Mouse (Mus musculus): ENCODE results near the gene Snrpa1. TPM values are rescaled to one million over a fixed set of nuclear protein-coding genes. Genes with fewer than 3 reads are reported as not detected.
A peak's percentile ranks its signal among the peaks of the same experiment; 100 is the strongest.

Gene Snrpa1
- polyA plus RNA-seq, 1 experiment = 60.4 TPM

DNA sequence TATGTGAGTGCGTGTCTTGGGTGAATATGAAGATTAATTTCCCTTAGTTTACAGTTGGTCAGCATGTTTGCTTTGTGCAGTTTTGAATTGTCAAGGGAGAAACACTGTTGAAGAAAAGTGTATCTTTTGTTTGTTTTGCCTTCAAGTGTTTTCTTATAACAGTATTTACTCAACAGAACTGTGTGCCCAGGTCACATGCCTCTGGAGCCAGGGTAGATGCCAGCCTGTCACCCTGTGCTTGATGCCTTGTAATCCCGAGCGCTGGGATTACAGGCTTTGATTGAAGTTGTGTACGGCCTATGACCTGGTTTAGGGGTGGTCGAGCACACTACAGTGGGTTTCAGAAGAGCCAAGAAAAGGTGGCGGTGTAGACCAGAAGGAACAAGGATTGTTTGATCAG lies 25.0 kb downstream of the Snrpa1 start:
- no peak for DNase-seq (ENCODE audit: low read depth)
- TF ChIP-seq POLR2A (IDR thresholded peaks at IDR 0.05; ENCODE audit: borderline replicate concordance, extremely low read depth, insufficient read depth, insufficient read length, poor library complexity, severe bottlenecking) (no peak), CTCF (IDR thresholded peaks at IDR 0.05; ENCODE audit: borderline replicate concordance, extremely low read depth, insufficient read depth, insufficient read length) (no peak)

GRCm38 (mm10) chr7:66084546-66084945 lies 25.7 kb downstream of the Snrpa1 start:
- TF ChIP-seq POLR2A (IDR thresholded peaks at IDR 0.05; ENCODE audit: borderline replicate concordance, extremely low read depth, insufficient read depth, insufficient read length, poor library complexity, severe bottlenecking) (no peak), CTCF (IDR thresholded peaks at IDR 0.05; ENCODE audit: borderline replicate concordance, extremely low read depth, insufficient read depth, insufficient read length) (no peak)

GRCm38 (mm10) chr7:66087652-66088051 lies 28.8 kb downstream of the Snrpa1 start:
- no peak for DNase-seq (ENCODE audit: low read depth)
- TF ChIP-seq CTCF (IDR thresholded peaks at IDR 0.05; ENCODE audit: borderline replicate concordance, extremely low read depth, insufficient read depth, insufficient read length) (no peak), POLR2A (IDR thresholded peaks at IDR 0.05; ENCODE audit: borderline replicate concordance, extremely low read depth, insufficient read depth, insufficient read length, poor library complexity, severe bottlenecking) (no peak)

More at GRCm38 (mm10) chr7:66084546-66084945, 25.7 kb downstream of the Snrpa1 start:
- DNase-seq (ENCODE audit: low read depth) = no peak

DNA sequence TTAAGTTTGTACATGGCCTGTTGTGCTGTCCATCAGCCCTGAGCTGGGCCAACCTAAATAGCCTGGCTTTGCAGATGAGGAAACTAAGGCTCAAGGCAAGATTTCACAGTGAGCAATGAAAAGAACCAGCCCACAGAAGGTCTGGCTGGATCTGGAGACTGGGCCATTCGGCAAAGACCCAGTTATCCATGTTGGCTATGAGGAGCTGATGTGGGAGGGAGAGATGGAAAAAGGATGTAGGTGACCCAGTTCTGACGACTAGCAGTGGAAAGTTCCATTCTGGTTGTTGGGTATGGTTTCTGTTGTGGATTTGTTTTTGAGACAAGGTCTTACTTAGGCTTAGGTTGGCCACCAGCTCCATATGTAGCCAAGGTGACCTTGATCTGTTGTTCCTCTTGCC lies 29.3 kb downstream of the Snrpa1 start:
- TF ChIP-seq CTCF (IDR thresholded peaks at IDR 0.05; ENCODE audit: borderline replicate concordance, extremely low read depth, insufficient read depth, insufficient read length) = no peak
- no peak for DNase-seq (ENCODE audit: low read depth)

GRCm38 (mm10) chr7:66090676-66091190 lies 31.9 kb downstream of the Snrpa1 start:
- no peak for DNase-seq (ENCODE audit: low read depth)
- no peak for TF ChIP-seq POLR2A (IDR thresholded peaks at IDR 0.05; ENCODE audit: borderline replicate concordance, extremely low read depth, insufficient read depth, insufficient read length, poor library complexity, severe bottlenecking)
- no peak for TF ChIP-seq CTCF (IDR thresholded peaks at IDR 0.05; ENCODE audit: borderline replicate concordance, extremely low read depth, insufficient read depth, insufficient read length)

DNA sequence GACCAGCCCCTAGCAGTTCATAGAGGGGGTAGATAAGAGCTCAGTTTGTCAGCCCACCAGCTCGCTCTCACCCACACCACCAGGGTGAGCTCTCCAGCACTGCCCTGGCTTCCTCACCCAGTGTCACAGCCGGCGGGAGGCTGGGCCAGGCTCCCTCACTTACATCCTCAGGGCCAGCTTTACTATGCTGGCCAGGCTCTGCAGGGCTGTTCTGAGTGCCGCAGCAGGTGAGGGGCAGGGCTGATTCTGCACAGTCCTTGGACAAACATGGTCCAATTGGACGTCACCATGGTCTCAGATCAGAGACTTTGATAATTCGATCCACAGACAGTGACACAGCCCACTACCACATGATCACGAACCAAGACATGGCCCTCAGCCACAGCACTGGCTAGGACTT lies 32.8 kb downstream of the Snrpa1 start:
- no peak for DNase-seq (ENCODE audit: low read depth)
- TF ChIP-seq CTCF (IDR thresholded peaks at IDR 0.05; ENCODE audit: borderline replicate concordance, extremely low read depth, insufficient read depth, insufficient read length) = no peak
- no peak for TF ChIP-seq POLR2A (IDR thresholded peaks at IDR 0.05; ENCODE audit: borderline replicate concordance, extremely low read depth, insufficient read depth, insufficient read length, poor library complexity, severe bottlenecking)

DNA sequence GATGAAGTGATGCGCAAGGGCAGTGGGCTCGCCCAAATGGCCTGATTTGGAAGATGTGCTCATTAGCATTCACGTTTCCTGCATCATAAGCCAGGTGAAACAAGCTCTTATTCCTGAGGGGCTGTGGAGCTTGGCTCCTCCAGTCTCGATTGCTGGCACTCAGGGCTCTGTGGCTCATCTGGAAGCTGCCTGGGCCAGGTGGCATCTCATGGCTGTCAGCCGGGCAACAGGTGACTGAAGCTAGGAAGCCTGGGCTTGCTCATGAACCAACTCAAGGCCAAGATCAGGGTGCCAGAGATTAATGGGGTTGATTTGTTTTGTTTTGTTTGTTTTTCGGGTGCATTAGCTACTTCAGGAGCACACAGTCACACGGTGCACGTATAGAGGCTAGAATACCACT lies 33.9 kb downstream of the Snrpa1 start:
- DNase-seq (ENCODE audit: low read depth) = no peak
- TF ChIP-seq POLR2A (IDR thresholded peaks at IDR 0.05; ENCODE audit: borderline replicate concordance, extremely low read depth, insufficient read depth, insufficient read length, poor library complexity, severe bottlenecking) (no peak), CTCF (IDR thresholded peaks at IDR 0.05; ENCODE audit: borderline replicate concordance, extremely low read depth, insufficient read depth, insufficient read length) (no peak)

DNA sequence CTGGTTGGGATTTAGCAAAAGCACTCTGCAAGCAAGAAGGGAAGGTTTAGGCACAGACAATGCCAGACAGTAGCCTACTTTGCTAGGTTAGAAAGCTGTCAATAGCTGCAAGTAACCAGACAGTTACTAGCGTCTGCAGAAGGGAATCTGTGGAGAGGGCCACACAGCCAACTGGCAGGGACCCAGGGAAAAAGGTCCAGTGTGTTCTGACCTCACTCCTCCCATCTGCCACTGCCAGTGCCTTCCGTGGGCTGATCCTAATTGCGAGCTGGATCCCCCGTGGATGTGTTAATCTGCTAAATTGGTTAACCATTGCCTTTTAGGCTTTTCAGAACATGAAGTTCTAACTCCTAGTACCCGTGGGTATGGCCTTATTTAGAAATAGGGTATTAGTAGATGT lies 35.3 kb downstream of the Snrpa1 start:
- no peak for TF ChIP-seq POLR2A (IDR thresholded peaks at IDR 0.05; ENCODE audit: borderline replicate concordance, extremely low read depth, insufficient read depth, insufficient read length, poor library complexity, severe bottlenecking)
- TF ChIP-seq CTCF (IDR thresholded peaks at IDR 0.05; ENCODE audit: borderline replicate concordance, extremely low read depth, insufficient read depth, insufficient read length) = no peak
- DNase-seq (ENCODE audit: low read depth) = no peak

DNA sequence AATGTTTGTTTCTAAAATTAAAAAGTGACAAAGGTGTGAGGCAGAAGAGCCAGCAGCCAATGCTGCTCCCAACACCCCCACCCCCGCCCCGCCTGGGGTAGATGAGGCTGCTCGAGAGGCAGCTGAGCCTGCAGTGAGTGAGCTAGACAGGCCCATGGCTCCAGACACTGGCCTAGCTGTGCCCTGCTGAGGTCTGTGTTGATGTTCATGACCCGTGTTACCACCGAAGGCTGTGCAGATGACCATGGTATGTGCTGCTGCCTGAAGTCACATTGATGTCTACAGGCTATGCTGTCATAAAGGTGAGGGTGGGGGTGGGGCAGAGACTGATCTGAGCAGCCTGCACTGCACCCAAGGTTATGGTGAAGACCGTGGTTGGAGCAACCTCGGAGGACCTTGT lies 40.0 kb downstream of the Snrpa1 start:
- no peak for DNase-seq (ENCODE audit: low read depth)
- no peak for TF ChIP-seq CTCF (IDR thresholded peaks at IDR 0.05; ENCODE audit: borderline replicate concordance, extremely low read depth, insufficient read depth, insufficient read length)
- no peak for TF ChIP-seq POLR2A (IDR thresholded peaks at IDR 0.05; ENCODE audit: borderline replicate concordance, extremely low read depth, insufficient read depth, insufficient read length, poor library complexity, severe bottlenecking)

DNA sequence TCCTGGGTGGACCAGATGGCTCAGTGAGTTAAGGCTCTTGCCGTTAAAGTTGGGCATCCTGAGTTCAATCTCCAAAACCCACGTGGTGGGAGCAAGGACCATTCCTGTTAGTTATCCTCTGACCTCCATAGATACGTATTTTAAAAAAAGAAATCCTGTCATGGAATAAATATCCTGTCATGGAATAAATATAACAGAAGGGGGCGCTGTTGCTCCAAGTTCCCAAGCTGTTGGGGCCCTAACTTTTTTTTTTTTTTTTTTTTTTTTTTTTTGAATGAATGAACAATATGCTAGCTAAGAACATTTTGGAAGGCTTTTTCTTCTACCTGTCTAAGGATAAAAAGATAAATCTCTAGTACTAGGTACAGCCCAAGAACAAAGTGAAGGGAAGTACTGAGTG lies 43.1 kb downstream of the Snrpa1 start:
- TF ChIP-seq CTCF (IDR thresholded peaks at IDR 0.05; ENCODE audit: borderline replicate concordance, extremely low read depth, insufficient read depth, insufficient read length) = no peak
- TF ChIP-seq POLR2A (IDR thresholded peaks at IDR 0.05; ENCODE audit: borderline replicate concordance, extremely low read depth, insufficient read depth, insufficient read length, poor library complexity, severe bottlenecking) = no peak
- DNase-seq (ENCODE audit: low read depth) = peak; percentile 76

GRCm38 (mm10) chr7:66104531-66104930 lies 45.7 kb downstream of the Snrpa1 start:
- TF ChIP-seq CTCF (IDR thresholded peaks at IDR 0.05; ENCODE audit: borderline replicate concordance, extremely low read depth, insufficient read depth, insufficient read length) = no peak
- no peak for TF ChIP-seq POLR2A (IDR thresholded peaks at IDR 0.05; ENCODE audit: borderline replicate concordance, extremely low read depth, insufficient read depth, insufficient read length, poor library complexity, severe bottlenecking)
- DNase-seq (ENCODE audit: low read depth) = no peak

GRCm38 (mm10) chr7:66105771-66106170 lies 47.0 kb downstream of the Snrpa1 start:
- no peak for DNase-seq (ENCODE audit: low read depth)

More at GRCm38 (mm10) chr7:66105771-66106170, 47.0 kb downstream of the Snrpa1 start:
- no peak for TF ChIP-seq POLR2A (IDR thresholded peaks at IDR 0.05; ENCODE audit: borderline replicate concordance, extremely low read depth, insufficient read depth, insufficient read length, poor library complexity, severe bottlenecking)
- TF ChIP-seq CTCF (IDR thresholded peaks at IDR 0.05; ENCODE audit: borderline replicate concordance, extremely low read depth, insufficient read depth, insufficient read length) = no peak
